Mouse (Mus musculus): ENCODE data around the gene Ergic1. TPM values are rescaled to one million over a fixed set of nuclear protein-coding genes. Genes with fewer than 3 reads are reported as not detected.

The Ergic1 gene
- polyA plus RNA-seq, 1 experiment: 37.2 TPM

- Histone ChIP-seq H3K27ac (ENCODE audit: insufficient read depth, low read depth, low read length) (0 out of 2 replicates have a peak overlapping the region, but pooled peaks have one; percentile 15), H3K4me1 (ENCODE audit: control insufficient read depth, insufficient read depth, low read length) (peaks cover 15% of the 10 kb centered on the region), H3K4me3 (ENCODE audit: insufficient read depth, low read length) (peak overlapping the region; percentile 68)
- TF ChIP-seq CTCF (IDR thresholded peaks at IDR 0.05; ENCODE audit: low read depth, low read length) (0 out of 2 replicates have a peak, but pooled peaks have one; percentile 24), POLR2A (IDR thresholded peaks at IDR 0.05; ENCODE audit: borderline replicate concordance, low read depth, low read length) (no peak)
Measured at GRCm38 (mm10) chr17:26560526-26561289, 581 bp upstream of the Ergic1 start.

DNA sequence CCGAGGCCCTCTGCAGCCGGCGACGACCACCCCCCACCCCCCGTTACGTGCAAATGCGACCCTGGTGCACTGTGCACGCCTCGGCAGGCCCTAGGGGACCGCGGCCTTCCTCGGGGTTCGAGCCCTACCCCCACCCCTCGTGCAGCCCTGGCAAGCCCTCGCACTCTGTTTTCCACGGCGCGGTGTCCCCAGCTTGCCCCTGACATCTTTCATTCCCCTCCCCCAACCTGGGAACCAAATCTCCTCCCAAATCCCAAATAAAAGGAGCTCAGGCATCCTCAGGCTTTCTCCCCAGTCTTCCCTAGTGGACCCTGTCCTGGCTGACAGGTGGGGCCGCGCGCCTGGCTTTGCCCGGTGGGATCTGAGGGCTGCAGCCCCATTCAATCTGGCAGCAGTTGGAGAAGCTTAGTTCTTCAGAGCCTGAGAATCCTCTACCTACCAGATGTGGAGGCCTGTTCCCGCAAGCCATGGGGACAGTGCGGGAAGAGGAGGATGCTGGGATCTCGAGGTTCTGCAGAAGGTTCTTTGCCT lies 427 bp downstream of the Ergic1 start, which contains the start of gene Dusp1:
Gene Dusp1 (minus strand): TSS at position 478 of the 531 bp plus-strand sequence.
- 0 out of 2 replicates have a peak within 1 kb of the TSS, but pooled peaks have one; percentile 15 for H3K27ac ChIP-seq (ENCODE audit: insufficient read depth, low read depth, low read length)
- peaks cover 15% of the 10 kb centered on the region for H3K4me1 ChIP-seq (ENCODE audit: control insufficient read depth, insufficient read depth, low read length)
- TF ChIP-seq POLR2A (IDR thresholded peaks at IDR 0.05; ENCODE audit: borderline replicate concordance, low read depth, low read length): no peak
- TF ChIP-seq CTCF (IDR thresholded peaks at IDR 0.05; ENCODE audit: low read depth, low read length): no peak
- peak within 1 kb of the TSS; percentile 68 for H3K4me3 ChIP-seq (ENCODE audit: insufficient read depth, low read length)

- Histone ChIP-seq H3K27ac (ENCODE audit: insufficient read depth, low read depth, low read length) (no peak overlapping the region), H3K4me3 (ENCODE audit: insufficient read depth, low read length) (peak overlapping the region; percentile 68), H3K4me1 (ENCODE audit: control insufficient read depth, insufficient read depth, low read length) (peaks cover 15% of the 10 kb centered on the region)
- no peak for TF ChIP-seq POLR2A (IDR thresholded peaks at IDR 0.05; ENCODE audit: borderline replicate concordance, low read depth, low read length)
- TF ChIP-seq CTCF (IDR thresholded peaks at IDR 0.05; ENCODE audit: low read depth, low read length): no peak
Measured at GRCm38 (mm10) chr17:26562292-26562691, 1.0 kb downstream of the Ergic1 start.

- TF ChIP-seq CTCF (IDR thresholded peaks at IDR 0.05; ENCODE audit: low read depth, low read length) (no peak), POLR2A (IDR thresholded peaks at IDR 0.05; ENCODE audit: borderline replicate concordance, low read depth, low read length) (no peak)
- no peak overlapping the region for H3K27ac ChIP-seq (ENCODE audit: insufficient read depth, low read depth, low read length)
- no peak overlapping the region for H3K4me3 ChIP-seq (ENCODE audit: insufficient read depth, low read length)
- H3K4me1 ChIP-seq (ENCODE audit: control insufficient read depth, insufficient read depth, low read length): peaks cover 15% of the 10 kb centered on the region
Measured at GRCm38 (mm10) chr17:26563476-26563875, 2.2 kb downstream of the Ergic1 start.

DNA sequence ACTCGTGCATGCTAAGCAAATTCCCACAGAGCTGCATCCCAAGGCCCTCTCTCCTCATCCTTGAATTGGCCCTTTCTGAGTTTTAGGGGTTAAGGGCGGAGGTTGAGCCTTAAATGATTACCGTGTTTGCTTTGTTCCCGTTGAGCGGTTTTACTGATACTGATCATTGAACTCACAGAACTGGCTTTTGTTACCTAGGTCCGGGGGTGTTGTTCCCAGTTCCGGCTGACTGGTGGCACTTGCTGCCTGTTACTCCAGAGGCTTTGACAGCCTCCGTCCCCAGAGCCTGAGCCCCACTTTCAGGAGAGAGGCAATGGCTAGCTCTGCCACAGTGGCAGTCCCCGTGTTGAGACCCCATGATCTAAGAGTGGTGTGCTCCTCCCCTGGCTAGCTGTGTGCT lies 3.1 kb downstream of the Ergic1 start:
- TF ChIP-seq POLR2A (IDR thresholded peaks at IDR 0.05; ENCODE audit: borderline replicate concordance, low read depth, low read length) (no peak), CTCF (IDR thresholded peaks at IDR 0.05; ENCODE audit: low read depth, low read length) (no peak)
- Histone ChIP-seq H3K27ac (ENCODE audit: insufficient read depth, low read depth, low read length) (no peak overlapping the region), H3K4me3 (ENCODE audit: insufficient read depth, low read length) (no peak overlapping the region), H3K4me1 (ENCODE audit: control insufficient read depth, insufficient read depth, low read length) (peaks cover 16% of the 10 kb centered on the region)

DNA sequence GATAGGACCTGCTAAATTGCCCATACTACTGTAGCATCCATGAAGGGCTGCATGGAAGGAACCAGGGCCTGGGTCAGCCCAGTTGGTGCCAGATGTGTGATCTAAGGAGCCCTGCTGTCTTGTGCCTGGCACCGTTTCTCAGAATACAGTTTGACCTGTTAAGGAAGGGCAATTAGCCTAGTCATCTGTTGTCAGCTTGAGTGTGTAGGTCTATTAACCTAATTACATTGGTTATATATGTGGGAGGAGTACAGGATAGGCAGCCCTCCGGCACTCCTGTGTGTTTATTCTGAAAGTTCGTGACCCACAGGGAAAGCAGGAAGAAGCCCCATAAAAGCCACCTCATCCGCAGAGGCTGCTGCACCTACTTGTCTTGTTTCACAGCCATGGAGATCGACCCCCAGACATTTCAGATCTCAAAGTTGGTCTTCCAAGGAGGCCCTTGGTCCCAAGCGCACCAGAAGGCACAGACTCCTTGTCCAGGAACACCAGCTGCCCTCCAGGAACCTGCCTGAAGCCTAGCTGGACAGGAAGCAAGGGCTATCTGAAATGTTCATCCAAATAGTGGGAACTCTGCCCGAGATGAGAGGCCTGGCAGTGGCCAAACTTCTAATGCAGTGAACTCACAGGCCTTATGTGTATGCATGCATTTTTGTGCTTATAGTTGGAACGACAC lies 6.0 kb downstream of the Ergic1 start:
- no peak overlapping the region for H3K27ac ChIP-seq (ENCODE audit: insufficient read depth, low read depth, low read length)
- peaks cover 32% of the 10 kb centered on the region for H3K4me1 ChIP-seq (ENCODE audit: control insufficient read depth, insufficient read depth, low read length)
- TF ChIP-seq CTCF (IDR thresholded peaks at IDR 0.05; ENCODE audit: low read depth, low read length): no peak
- TF ChIP-seq POLR2A (IDR thresholded peaks at IDR 0.05; ENCODE audit: borderline replicate concordance, low read depth, low read length): no peak
- H3K4me3 ChIP-seq (ENCODE audit: insufficient read depth, low read length): no peak overlapping the region

DNA sequence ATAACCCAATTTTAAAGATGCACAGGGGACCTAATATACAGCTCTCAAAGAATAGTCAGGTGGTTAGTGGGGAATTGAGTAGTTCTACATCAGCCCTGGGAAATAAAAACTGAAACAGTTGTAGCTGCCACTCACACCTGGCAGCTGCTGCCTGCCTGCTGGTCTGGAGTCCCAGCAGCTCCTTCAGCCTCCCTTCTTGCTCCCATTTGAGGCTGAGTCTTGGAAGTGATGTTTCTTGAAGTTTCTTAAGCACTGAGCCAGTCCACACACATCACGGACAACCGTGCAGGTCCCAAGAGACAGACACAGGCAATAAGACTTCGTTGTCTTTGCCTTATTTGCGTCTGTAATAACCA lies 6.5 kb downstream of the Ergic1 start:
- H3K4me1 ChIP-seq (ENCODE audit: control insufficient read depth, insufficient read depth, low read length): peaks cover 32% of the 10 kb centered on the region
- no peak overlapping the region for H3K4me3 ChIP-seq (ENCODE audit: insufficient read depth, low read length)
- no peak overlapping the region for H3K27ac ChIP-seq (ENCODE audit: insufficient read depth, low read depth, low read length)
- TF ChIP-seq POLR2A (IDR thresholded peaks at IDR 0.05; ENCODE audit: borderline replicate concordance, low read depth, low read length) (no peak), CTCF (IDR thresholded peaks at IDR 0.05; ENCODE audit: low read depth, low read length) (no peak)

DNA sequence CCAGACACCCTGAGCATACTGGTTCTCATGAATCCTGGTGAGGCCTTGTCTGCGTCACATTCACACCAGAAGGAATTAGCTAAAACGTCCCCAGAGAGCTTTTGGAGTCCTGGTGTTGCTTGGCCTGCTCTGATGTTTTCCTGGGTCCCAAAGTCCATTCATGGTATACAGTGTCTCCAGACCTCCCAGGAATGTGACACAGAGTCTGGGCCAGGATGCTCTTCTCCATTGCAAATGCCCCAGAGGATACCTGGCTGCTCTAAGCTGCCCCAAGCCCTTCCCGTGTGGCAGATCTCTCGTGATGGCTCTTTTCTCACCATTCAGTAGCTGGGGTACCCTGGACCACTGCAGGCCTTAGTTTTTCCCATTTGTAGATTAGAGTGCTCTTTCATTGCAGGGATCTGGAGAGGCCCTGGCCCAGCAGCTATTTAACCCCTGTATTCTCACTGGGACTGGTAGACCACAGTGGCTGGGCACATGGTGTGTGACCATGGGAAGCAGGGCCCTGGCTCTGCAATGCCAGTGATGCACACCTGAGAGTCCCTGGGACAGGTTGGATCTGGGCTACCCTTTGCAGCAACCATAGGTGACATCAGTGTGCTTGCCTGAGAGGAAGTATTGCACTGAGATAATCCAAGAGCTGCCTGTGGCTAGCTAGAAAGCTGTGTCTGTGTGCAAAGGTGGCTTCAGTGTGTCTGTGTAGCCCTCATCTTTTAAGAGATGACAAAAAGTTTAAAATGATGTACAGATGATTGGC lies 8.5 kb downstream of the Ergic1 start:
- no peak for TF ChIP-seq POLR2A (IDR thresholded peaks at IDR 0.05; ENCODE audit: borderline replicate concordance, low read depth, low read length)
- no peak for TF ChIP-seq CTCF (IDR thresholded peaks at IDR 0.05; ENCODE audit: low read depth, low read length)
- H3K4me3 ChIP-seq (ENCODE audit: insufficient read depth, low read length): no peak overlapping the region
- H3K27ac ChIP-seq (ENCODE audit: insufficient read depth, low read depth, low read length): no peak overlapping the region
- peaks cover 36% of the 10 kb centered on the region for H3K4me1 ChIP-seq (ENCODE audit: control insufficient read depth, insufficient read depth, low read length)

GRCm38 (mm10) chr17:26570651-26571118 lies 9.4 kb downstream of the Ergic1 start:
- H3K4me1 ChIP-seq (ENCODE audit: control insufficient read depth, insufficient read depth, low read length): peaks cover 36% of the 10 kb centered on the region

More at GRCm38 (mm10) chr17:26570651-26571118, 9.4 kb downstream of the Ergic1 start:
- peak overlapping the region; percentile 42 for H3K27ac ChIP-seq (ENCODE audit: insufficient read depth, low read depth, low read length)
- no peak overlapping the region for H3K4me3 ChIP-seq (ENCODE audit: insufficient read depth, low read length)
- TF ChIP-seq POLR2A (IDR thresholded peaks at IDR 0.05; ENCODE audit: borderline replicate concordance, low read depth, low read length) (no peak), CTCF (IDR thresholded peaks at IDR 0.05; ENCODE audit: low read depth, low read length) (no peak)
